Mouse (Mus musculus): ENCODE data around the gene Akr1b3. TPM values are rescaled to one million over a fixed set of nuclear protein-coding genes. Genes with fewer than 3 reads are reported as not detected.

Gene Akr1b3
- total and polyA plus RNA-seq, 2 experiments from 2014 or later, result 88.6 to 98.3 TPM

DNA sequence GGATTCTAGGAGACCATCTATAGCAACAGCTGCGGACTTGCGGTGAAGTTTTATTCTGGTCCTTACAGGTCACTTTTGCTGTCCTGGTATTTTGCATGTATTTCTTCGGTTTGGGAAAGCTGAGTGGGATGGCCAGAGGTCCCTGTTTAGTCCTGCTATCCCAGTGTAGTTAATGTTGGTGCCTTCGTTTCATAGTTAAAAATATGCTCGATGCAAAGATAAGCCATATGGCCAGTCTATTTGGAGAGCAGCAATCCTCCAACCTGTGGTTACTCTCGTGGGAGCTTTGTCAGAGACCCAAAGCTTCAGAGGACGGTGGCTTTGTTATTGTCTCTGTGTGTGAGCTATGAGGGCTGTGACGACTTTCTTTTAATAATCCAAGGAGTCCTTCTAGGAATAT, 26.6 kb downstream of the Akr1b3 start:
- Histone ChIP-seq H3K27me3 (ENCODE audit: insufficient read depth, low read length) (no peaks in the 10 kb centered on the region), H3K9ac (no peak overlapping the region), H3K9me3 (ENCODE audit: low read length) (no peaks in the 10 kb centered on the region), H3K4me2 (ENCODE audit: low read depth) (no peak overlapping the region), H3K36me3 (ENCODE audit: insufficient read depth) (no peaks in the 10 kb centered on the region), H3K4me1 (ENCODE audit: insufficient read depth) (no peaks in the 10 kb centered on the region), H3K27ac (ENCODE audit: low read depth, low read length) (no peak overlapping the region), H3K4me3 (ENCODE audit: low read depth, low read length) (no peak overlapping the region)
- no peak for ATAC-seq
- WGBS, result 82% methylated on average over 8 of the region's 8 CpGs
- TF ChIP-seq CTCF (IDR thresholded peaks at IDR 0.05; ENCODE audit: low read depth), result no peak
- no peak for DNase-seq

- WGBS, result 92% methylated on average over 17 of the region's 17 CpGs
- no peak overlapping the region for H3K27ac ChIP-seq (ENCODE audit: low read depth, low read length)
- no peak overlapping the region for H3K9ac ChIP-seq
- H3K4me3 ChIP-seq (ENCODE audit: low read depth, low read length), result no peak overlapping the region
- H3K36me3 ChIP-seq (ENCODE audit: insufficient read depth), result no peaks in the 10 kb centered on the region
- no peak for TF ChIP-seq CTCF (IDR thresholded peaks at IDR 0.05; ENCODE audit: low read depth)
- DNase-seq (no peak), ATAC-seq (no peak)
- no peak overlapping the region for H3K4me2 ChIP-seq (ENCODE audit: low read depth)
- no peaks in the 10 kb centered on the region for H3K9me3 ChIP-seq (ENCODE audit: low read length)
- H3K27me3 ChIP-seq (ENCODE audit: insufficient read depth, low read length), result no peaks in the 10 kb centered on the region
- no peaks in the 10 kb centered on the region for H3K4me1 ChIP-seq (ENCODE audit: insufficient read depth)
These were observed 27.2 kb downstream of the Akr1b3 start for GRCm38 (mm10) chr6:34290091-34290490.

DNA sequence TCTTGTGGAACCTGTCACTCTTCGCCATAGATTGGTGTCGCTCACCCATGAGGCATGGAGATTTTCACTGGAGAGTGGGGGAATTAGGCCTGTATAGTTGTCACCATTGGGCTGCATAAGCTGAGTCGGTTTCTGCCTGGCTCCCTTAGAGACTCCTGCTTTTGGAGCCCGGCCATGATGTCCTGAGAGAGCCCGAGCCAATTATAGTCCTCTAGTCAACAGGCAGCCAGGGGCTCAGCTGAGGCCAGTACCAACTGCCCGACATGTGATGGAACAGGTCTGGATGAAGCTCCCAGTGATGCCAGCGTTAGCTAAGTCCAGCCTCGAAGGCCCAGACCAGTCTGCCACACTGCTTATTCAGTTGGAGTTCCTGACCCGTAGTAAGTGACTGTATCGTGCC, 29.2 kb downstream of the Akr1b3 start:
- 69% methylated on average over 10 of the region's 10 CpGs for WGBS
- ATAC-seq, result no peak
- Histone ChIP-seq H3K9me3 (ENCODE audit: low read length) (no peaks in the 10 kb centered on the region), H3K27me3 (ENCODE audit: insufficient read depth, low read length) (no peaks in the 10 kb centered on the region), H3K4me1 (ENCODE audit: insufficient read depth) (no peaks in the 10 kb centered on the region), H3K4me2 (ENCODE audit: low read depth) (no peak overlapping the region), H3K27ac (ENCODE audit: low read depth, low read length) (no peak overlapping the region), H3K9ac (no peak overlapping the region), H3K4me3 (ENCODE audit: low read depth, low read length) (no peak overlapping the region), H3K36me3 (ENCODE audit: insufficient read depth) (no peaks in the 10 kb centered on the region)
- no peak for DNase-seq
- no peak for TF ChIP-seq CTCF (IDR thresholded peaks at IDR 0.05; ENCODE audit: low read depth)

DNA sequence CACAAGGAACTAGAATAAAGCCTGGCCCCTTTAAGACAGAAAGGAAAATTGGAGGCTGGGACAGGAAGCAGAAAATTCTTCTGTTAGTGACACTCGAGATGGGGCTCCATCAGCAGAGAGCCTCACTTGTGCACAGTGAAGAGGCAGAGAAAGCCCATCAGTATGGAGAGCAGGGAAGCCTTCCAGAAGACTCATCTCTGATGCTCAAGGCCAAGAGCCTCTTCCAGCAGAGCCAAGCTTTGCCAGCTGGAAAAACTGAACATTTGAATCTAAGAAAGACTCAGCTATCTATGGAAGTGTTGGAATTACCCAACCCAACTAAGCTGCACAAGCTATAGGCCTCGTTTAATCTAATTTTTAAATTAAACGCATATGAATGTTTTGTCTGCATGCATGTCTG, 30.4 kb downstream of the Akr1b3 start:
- DNase-seq (peak; percentile 60), ATAC-seq (peak; percentile 60)
- 67% methylated on average over 3 of the region's 3 CpGs for WGBS
- no peak overlapping the region for H3K27ac ChIP-seq (ENCODE audit: low read depth, low read length)
- H3K27me3 ChIP-seq (ENCODE audit: insufficient read depth, low read length), result no peaks in the 10 kb centered on the region
- no peak overlapping the region for H3K4me3 ChIP-seq (ENCODE audit: low read depth, low read length)
- no peak overlapping the region for H3K9ac ChIP-seq
- H3K36me3 ChIP-seq (ENCODE audit: insufficient read depth), result no peaks in the 10 kb centered on the region
- no peaks in the 10 kb centered on the region for H3K4me1 ChIP-seq (ENCODE audit: insufficient read depth)
- H3K9me3 ChIP-seq (ENCODE audit: low read length), result no peaks in the 10 kb centered on the region
- H3K4me2 ChIP-seq (ENCODE audit: low read depth), result no peak overlapping the region
- no peak for TF ChIP-seq CTCF (IDR thresholded peaks at IDR 0.05; ENCODE audit: low read depth)

- no peak overlapping the region for H3K4me3 ChIP-seq (ENCODE audit: low read depth, low read length)
- no peak for ATAC-seq
- 81% methylated on average over 5 of the region's 5 CpGs for WGBS
- H3K9me3 ChIP-seq (ENCODE audit: low read length), result no peaks in the 10 kb centered on the region
- H3K36me3 ChIP-seq (ENCODE audit: insufficient read depth), result no peaks in the 10 kb centered on the region
- TF ChIP-seq CTCF (IDR thresholded peaks at IDR 0.05; ENCODE audit: low read depth), result no peak
- no peaks in the 10 kb centered on the region for H3K27me3 ChIP-seq (ENCODE audit: insufficient read depth, low read length)
- no peaks in the 10 kb centered on the region for H3K4me1 ChIP-seq (ENCODE audit: insufficient read depth)
- no peak overlapping the region for H3K4me2 ChIP-seq (ENCODE audit: low read depth)
- no peak for DNase-seq
- H3K27ac ChIP-seq (ENCODE audit: low read depth, low read length), result no peak overlapping the region
- H3K9ac ChIP-seq, result no peak overlapping the region
These were observed 38.9 kb downstream of the Akr1b3 start for GRCm38 (mm10) chr6:34278385-34278784.

DNA sequence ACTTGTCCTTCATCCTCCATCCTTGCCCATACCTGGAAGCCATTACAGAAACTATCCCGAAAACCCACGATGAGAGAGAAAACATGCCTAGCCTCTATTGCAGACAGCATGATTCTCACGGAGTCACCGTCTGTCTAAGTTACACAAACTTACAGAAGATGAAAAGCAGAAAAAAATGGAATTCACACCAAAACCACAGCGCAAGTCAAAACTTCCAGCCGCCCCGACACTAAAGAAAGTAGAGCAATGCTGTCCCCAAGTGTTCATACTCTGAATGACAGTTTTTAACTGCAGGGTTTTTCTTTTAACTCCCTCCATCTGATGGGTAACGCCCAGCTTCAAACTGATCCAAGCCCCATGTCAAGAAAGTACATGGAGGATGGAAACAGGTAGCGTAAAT, 39.6 kb downstream of the Akr1b3 start:
- H3K27ac ChIP-seq (ENCODE audit: low read depth, low read length), result no peak overlapping the region
- H3K4me2 ChIP-seq (ENCODE audit: low read depth), result no peak overlapping the region
- H3K4me1 ChIP-seq (ENCODE audit: insufficient read depth), result no peaks in the 10 kb centered on the region
- ATAC-seq (peak; percentile 43), DNase-seq (peak; percentile 87)
- no peaks in the 10 kb centered on the region for H3K27me3 ChIP-seq (ENCODE audit: insufficient read depth, low read length)
- H3K4me3 ChIP-seq (ENCODE audit: low read depth, low read length), result no peak overlapping the region
- peak; percentile 87 for TF ChIP-seq CTCF (IDR thresholded peaks at IDR 0.05; ENCODE audit: low read depth)
- no peaks in the 10 kb centered on the region for H3K36me3 ChIP-seq (ENCODE audit: insufficient read depth)
- 22% methylated on average over 9 of the region's 9 CpGs for whole genome bisulfite sequencing
- no peaks in the 10 kb centered on the region for H3K9me3 ChIP-seq (ENCODE audit: low read length)
- H3K9ac ChIP-seq, result no peak overlapping the region

GRCm38 (mm10) chr6:34274346-34274745, 42.9 kb downstream of the Akr1b3 start:
- 79% methylated on average over 2 of the region's 2 CpGs for WGBS
- no peak overlapping the region for H3K4me3 ChIP-seq (ENCODE audit: low read depth, low read length)
- DNase-seq (no peak), ATAC-seq (no peak)
- no peak overlapping the region for H3K4me2 ChIP-seq (ENCODE audit: low read depth)
- H3K36me3 ChIP-seq (ENCODE audit: insufficient read depth), result no peaks in the 10 kb centered on the region
- H3K4me1 ChIP-seq (ENCODE audit: insufficient read depth), result no peaks in the 10 kb centered on the region
- no peak for TF ChIP-seq CTCF (IDR thresholded peaks at IDR 0.05; ENCODE audit: low read depth)
- no peaks in the 10 kb centered on the region for H3K9me3 ChIP-seq (ENCODE audit: low read length)
- H3K9ac ChIP-seq, result no peak overlapping the region
- H3K27me3 ChIP-seq (ENCODE audit: insufficient read depth, low read length), result no peaks in the 10 kb centered on the region
- no peak overlapping the region for H3K27ac ChIP-seq (ENCODE audit: low read depth, low read length)

- 78% methylated on average over 2 of the region's 2 CpGs for WGBS
- H3K9me3 ChIP-seq (ENCODE audit: low read length), result no peaks in the 10 kb centered on the region
- no peaks in the 10 kb centered on the region for H3K36me3 ChIP-seq (ENCODE audit: insufficient read depth)
- no peak overlapping the region for H3K9ac ChIP-seq
- no peak for DNase-seq
- TF ChIP-seq CTCF (IDR thresholded peaks at IDR 0.05; ENCODE audit: low read depth), result no peak
- no peaks in the 10 kb centered on the region for H3K4me1 ChIP-seq (ENCODE audit: insufficient read depth)
- H3K4me3 ChIP-seq (ENCODE audit: low read depth, low read length), result no peak overlapping the region
- H3K4me2 ChIP-seq (ENCODE audit: low read depth), result no peak overlapping the region
- no peaks in the 10 kb centered on the region for H3K27me3 ChIP-seq (ENCODE audit: insufficient read depth, low read length)
- no peak overlapping the region for H3K27ac ChIP-seq (ENCODE audit: low read depth, low read length)
- no peak for ATAC-seq
These were observed 44.2 kb downstream of the Akr1b3 start for GRCm38 (mm10) chr6:34273073-34273472.
